Mouse (Mus musculus) spleen, adult 2 months (tissue): ENCODE results near the gene Sost.

Experiments
- CTCF ChIP-seq: fragments of 200-500 bp; IDR thresholded peaks from 2 replicates; pipeline ENCODE4 v1.5.1; 2011; ENCODE audit warnings: mild to moderate bottlenecking, inconsistent platforms; ENCODE audit not compliant: insufficient read depth, insufficient read length, insufficient replicate concordance; ENCODE audit errors: extremely low read depth
- POLR2A ChIP-seq: fragments of 200-500 bp; IDR thresholded peaks from 2 replicates; pipeline ENCODE4 v1.6.1; 2011; ENCODE audit warnings: low read depth, low read length, inconsistent platforms

GRCm38 (mm10) chr11:102006688-102007087, 39.9 kb upstream of the Sost start:
- TF ChIP-seq CTCF (no peak), POLR2A (no peak)
